ENCODE assay signal across 9 mouse cellular contexts in genomic region chr15:93251553-93252250, GRCm38 (mm10). TPM values are rescaled to one million over a fixed set of nuclear protein-coding genes. Genes with fewer than 3 reads are reported as not detected.
DNase-seq lines count a peak whose midpoint lies in the region; ATAC-seq and TF ChIP-seq lines count a peak whose summit lies in the region.
"Had no signal": no experiment of that assay in that cellular context is flagged by ENCODE, and none has a peak within 500 bp of the region (broad histone marks: within the 10 kb centered on the region; RNA-seq: fewer than 3 reads in every experiment).

No protein-coding gene starts in this region.

- H3K4me2 ChIP-seq in forebrain, postnatal 0 days (ENCODE audit: low read depth) = no peak overlapping the region
- H3K4me2 ChIP-seq in forebrain, embryonic 15.5 days (replicated peaks) = no peak overlapping the region

- ATAC-seq in forebrain, postnatal 0 days = no peak
- no peak for ATAC-seq in forebrain, embryonic 15.5 days (replicated peaks)

- no peaks in the 10 kb centered on the region for H3K27me3 ChIP-seq in forebrain, postnatal 0 days (ENCODE audit: insufficient read depth, low read length)
- no peaks in the 10 kb centered on the region for H3K27me3 ChIP-seq in forebrain, embryonic 15.5 days

- no peaks in the 10 kb centered on the region for H3K9me3 ChIP-seq in forebrain, postnatal 0 days (ENCODE audit: low read length)
- H3K9me3 ChIP-seq in forebrain, embryonic 15.5 days = no peaks in the 10 kb centered on the region
- H3K9me3 ChIP-seq: G1E had no signal

- TF ChIP-seq CTCF in forebrain, postnatal 0 days (IDR thresholded peaks at IDR 0.05; ENCODE audit: low read depth) = peak; percentile 55

- H3K4me1 ChIP-seq in forebrain, postnatal 0 days (ENCODE audit: insufficient read depth) = no peaks in the 10 kb centered on the region
- no peaks in the 10 kb centered on the region for H3K4me1 ChIP-seq in forebrain, embryonic 15.5 days

- intact Hi-C loops in heart, postnatal 25 days (cut with DNase I) = no loop called here

- H3K9ac ChIP-seq in forebrain, postnatal 0 days = no peak overlapping the region
- no peak overlapping the region for H3K9ac ChIP-seq in forebrain, embryonic 15.5 days (replicated peaks)

- H3K36me3 ChIP-seq in forebrain, postnatal 0 days (ENCODE audit: insufficient read depth) = peaks cover 10% of the 10 kb centered on the region
- H3K36me3 ChIP-seq in forebrain, embryonic 15.5 days = peaks cover 12% of the 10 kb centered on the region; the same call in 1 of the 2 replicates

- H3K27ac ChIP-seq in forebrain, postnatal 0 days (ENCODE audit: low read depth, low read length) = no peak overlapping the region
- H3K27ac ChIP-seq in forebrain, embryonic 15.5 days (replicated peaks) = no peak overlapping the region

- DNase-seq in forebrain, postnatal 0 days = peak; percentile 28
- DNase-seq in right cerebral cortex, adult 2 months (ENCODE audit: low spot score in 2 of 2) = peak; percentile 34 to 49
- DNase-seq in right cerebral cortex, postnatal 36 days (ENCODE audit: low spot score in 2 of 2) = no peak
- DNase-seq in heart, postnatal 25 days (ENCODE audit: low spot score) = peak; percentile 7
- DNase-seq in lung, postnatal 36 days = peak; percentile 64
- DNase-seq in urinary bladder, postnatal 4 days (ENCODE audit: low spot score in 2 of 2) = no peak
- no peak for DNase-seq in urinary bladder, postnatal 25 days (ENCODE audit: low spot score)

- WGBS in forebrain, postnatal 0 days = 72% methylated on average over 13 of the region's 13 CpGs
- WGBS in forebrain, embryonic 15.5 days = 77% methylated on average over 13 of the region's 13 CpGs

- no peak overlapping the region for H3K4me3 ChIP-seq in forebrain, postnatal 0 days (ENCODE audit: low read depth, low read length)
- no peak overlapping the region for H3K4me3 ChIP-seq in forebrain, embryonic 15.5 days

RNA-seq across cellular contexts. Expression of gene Gxylt1, which starts 23.3 kb away (rescaled TPM):
- 5.3 and 7.5 TPM in 2 replicates for total RNA-seq in forebrain, postnatal 0 days (2014; rRNA removed)
- polyA plus RNA-seq in forebrain, postnatal 0 days (2015; fragmentation: Nextera tagmentation; extraction: Ambion mirVana) = 1.8 and 3.2 TPM in 2 replicates
- polyA plus RNA-seq in forebrain, embryonic 15.5 days (2015; fragmentation: Nextera tagmentation; extraction: Ambion mirVana) = 10.5 and 10.8 TPM in 2 replicates
- 10 to 100 TPM; 10.6 to 11.0 TPM for total RNA-seq in heart, postnatal 25 days (2021)

Comparison
In these comparisons a context has a peak if more than half of its experiments do, and no peak if none do; other contexts are left out.
1. DNase-seq: peak in forebrain, postnatal 0 days (single experiment), right cerebral cortex, adult 2 months (2 of 2), heart, postnatal 25 days (single experiment) and lung, postnatal 36 days (single experiment); none in right cerebral cortex, postnatal 36 days (0 of 2), urinary bladder, postnatal 4 days (0 of 2) and urinary bladder, postnatal 25 days (single experiment).